Mouse (Mus musculus): ENCODE measurements around the gene Fbxw11.

Gene Fbxw11

DNA sequence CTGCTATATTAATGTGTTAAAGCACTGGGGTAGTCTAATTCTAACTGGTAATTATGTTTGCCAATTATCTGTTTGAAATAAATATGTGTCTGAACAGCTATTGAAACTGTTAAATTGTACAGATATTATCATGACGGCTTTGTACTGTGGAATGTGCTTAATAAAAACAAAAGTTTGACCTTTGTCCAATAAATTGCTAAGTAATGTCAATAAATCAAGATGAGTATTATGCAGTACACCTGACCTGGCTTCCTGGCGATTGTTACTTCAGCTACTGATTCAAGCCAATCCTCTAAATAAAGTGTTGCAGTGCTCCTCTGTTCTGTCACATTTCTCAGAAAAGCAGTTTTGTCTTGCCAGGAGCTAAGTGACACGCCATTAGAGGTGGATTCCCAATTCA is 104.0 kb downstream of the Fbxw11 start:
- no peak for DNase-seq (ENCODE audit: extremely low read depth, insufficient read length, low spot score)

DNA sequence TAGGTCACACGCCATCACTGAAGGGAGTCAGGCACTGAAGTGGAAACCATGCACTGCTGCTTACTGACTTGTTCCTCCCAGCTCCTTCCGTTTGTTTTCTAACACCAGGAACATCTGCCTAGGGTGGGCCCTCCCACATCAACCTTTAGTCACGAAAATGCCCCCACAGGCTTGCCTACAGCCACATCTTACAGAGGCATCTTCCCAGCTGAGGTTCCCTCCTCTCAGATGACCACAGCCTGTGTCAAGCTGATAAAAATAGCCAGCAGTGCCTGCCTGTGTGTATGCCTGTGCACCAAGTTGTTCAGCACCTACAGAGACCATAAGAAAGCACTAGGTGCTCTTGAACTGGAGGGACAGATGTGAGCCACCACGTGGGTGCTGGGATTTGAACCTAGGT is 106.3 kb downstream of the Fbxw11 start:
- DNase-seq (ENCODE audit: extremely low read depth, insufficient read length, low spot score), result no peak

DNA sequence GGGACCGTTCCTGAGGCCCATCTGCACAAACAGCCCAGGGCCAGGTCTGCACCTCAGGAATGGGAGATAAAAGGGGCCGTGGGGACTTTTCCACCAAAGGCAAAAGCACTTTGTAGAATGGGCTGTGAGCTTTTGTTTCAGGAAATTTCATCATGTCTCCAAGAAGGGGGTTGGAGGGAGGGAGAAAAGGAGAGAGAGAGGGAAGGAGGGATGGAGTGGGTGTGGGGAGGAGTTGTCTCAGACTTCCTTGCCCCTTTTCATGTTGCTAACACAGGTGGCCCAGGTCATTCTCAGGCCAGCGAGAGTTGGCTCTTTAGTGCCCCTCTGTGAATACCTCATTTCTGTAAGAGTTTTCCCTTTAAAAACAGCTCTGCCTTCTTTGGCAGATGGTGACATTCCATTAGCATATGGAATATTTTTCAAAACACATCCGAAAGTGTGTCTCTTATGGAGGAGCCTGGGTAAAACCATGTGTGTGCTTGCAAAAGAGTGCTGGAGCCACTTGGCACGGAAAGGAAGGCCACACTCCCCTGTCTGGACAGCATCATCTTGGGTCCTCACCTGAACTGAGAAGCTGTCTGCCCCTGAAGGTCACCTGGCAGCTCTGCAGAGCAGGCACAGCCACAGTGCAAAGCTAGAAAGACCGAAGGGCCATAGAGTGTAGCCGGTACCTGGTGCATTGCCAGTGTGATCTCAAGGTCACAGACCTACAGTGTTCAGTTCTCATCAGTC is 109.5 kb downstream of the Fbxw11 start:
- DNase-seq (ENCODE audit: extremely low read depth, insufficient read length, low spot score), result no peak

DNA sequence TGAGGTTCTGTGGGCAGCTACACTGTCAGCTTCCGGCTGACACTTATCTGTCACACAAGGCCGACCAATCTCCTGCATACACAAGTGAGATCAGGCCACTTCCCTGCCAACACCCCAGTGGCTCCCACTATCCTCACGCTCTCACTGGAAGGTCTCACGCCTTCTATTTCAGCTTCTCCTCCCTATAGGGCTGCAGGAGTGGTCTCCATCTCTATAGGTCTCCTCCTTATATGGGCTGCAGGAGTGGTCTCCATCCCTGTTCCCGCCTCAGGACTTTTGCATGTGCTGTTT is 110.0 kb downstream of the Fbxw11 start:
- DNase-seq (ENCODE audit: extremely low read depth, insufficient read length, low spot score), result no peak

DNA sequence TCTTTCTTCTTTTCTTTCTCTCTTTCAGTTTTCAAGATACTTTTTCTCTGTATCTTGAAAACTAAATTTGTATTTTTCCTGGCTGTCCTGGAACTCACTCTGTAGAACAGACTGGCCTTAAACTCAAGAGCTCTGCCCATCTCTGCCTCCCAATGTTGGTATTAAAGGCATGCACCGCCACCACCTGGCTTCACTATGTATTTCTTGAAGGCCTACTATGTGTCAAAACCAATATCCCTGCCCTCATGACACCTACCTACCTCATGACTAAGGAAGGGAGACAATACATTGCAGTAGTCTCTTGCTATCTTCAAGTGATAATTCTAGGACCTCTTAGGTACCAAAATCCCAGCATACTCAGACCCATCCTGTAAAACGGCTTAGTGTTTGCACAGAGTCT is 110.8 kb downstream of the Fbxw11 start:
- no peak for DNase-seq (ENCODE audit: extremely low read depth, insufficient read length, low spot score)

DNA sequence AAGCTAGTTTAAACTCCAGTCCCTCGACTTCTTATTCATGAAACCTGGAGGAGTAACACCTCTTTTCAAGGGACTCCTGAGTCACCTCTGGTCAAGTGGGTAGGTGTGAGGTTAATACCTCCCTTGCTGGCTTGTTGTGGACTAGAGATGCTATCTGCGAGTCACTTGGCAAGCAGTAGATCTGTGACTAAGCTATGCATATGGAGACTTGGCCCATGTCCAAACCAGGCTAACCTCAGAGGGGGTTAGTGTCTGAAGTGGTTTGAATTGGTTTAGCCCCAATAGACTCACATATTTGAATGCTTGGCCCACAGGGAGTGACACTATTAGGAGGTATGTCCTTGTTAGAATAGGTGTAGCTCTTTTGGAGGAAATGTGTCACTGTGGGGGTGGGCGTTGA is 120.2 kb downstream of the Fbxw11 start:
- DNase-seq (ENCODE audit: extremely low read depth, insufficient read length, low spot score), result peak; percentile 70

DNA sequence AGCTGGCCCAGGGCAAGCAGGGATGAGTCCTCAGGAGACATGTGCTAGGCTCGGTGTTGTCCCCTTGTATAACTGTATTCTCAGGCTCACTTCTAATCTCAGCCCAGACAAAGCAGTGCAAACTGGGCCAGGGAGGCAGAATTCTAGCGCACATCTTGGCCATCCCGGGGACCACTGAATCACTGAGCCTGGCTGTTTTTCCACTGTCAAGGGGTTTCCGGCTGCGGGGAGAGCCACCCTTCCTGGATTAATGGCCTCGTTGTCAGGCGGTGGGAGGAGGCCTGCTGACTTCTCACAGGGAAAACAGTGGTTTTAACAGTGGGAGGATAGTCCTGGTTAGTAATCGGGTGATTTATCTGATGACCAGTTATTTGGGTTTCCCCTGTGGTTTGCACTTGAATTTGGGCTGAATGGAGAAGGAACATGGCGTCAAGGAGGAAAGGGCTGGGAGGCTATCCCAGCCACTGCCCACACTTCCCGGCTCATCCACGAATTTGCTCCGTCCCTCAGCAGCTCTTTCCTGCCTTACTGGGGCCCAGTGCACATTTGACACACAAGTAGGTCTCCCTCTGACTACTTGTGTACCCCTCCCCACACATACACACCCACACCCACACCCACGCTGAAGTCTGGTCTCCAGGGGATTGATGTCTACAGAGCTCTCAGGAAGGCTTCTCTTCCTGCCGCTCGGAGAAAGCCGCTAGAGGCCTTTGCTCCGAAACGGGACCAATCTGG is 125.1 kb downstream of the Fbxw11 start:
- DNase-seq (ENCODE audit: extremely low read depth, insufficient read length, low spot score), result peak; percentile 58

DNA sequence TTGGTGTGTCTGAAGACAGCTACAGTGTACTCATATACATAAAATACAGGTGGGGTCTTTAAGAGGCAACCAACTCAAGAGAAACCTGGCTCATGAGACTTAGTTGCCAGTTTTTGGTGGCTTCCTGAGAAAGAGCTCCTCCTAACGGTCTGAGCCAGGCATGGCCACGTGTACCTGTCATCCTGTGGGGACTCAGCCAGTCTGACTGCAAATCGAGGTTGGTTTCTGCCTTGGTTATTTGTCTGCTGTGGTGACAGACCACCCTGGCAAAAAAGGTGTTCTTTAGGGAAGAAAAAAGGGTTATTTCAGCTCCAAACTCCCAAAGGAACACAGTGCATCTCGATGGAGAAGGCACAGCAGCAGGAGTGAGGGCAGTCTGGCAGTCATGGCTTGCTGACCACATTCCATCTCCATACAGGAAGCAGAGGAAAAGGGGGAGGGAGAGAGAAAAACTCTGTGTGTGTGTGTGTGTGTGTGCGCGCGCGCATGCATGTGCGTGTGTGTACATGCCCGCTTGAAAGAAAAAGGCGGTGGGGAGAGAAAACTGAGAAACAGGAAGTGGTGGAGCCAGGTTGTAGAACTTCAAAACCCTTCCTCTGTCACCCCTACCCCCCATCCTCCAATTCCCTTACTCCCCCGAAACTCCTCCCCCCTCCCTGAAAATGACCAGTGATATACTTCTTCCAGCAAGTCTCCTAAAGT is 126.3 kb downstream of the Fbxw11 start:
- DNase-seq (ENCODE audit: extremely low read depth, insufficient read length, low spot score), result peak; percentile 16

DNA sequence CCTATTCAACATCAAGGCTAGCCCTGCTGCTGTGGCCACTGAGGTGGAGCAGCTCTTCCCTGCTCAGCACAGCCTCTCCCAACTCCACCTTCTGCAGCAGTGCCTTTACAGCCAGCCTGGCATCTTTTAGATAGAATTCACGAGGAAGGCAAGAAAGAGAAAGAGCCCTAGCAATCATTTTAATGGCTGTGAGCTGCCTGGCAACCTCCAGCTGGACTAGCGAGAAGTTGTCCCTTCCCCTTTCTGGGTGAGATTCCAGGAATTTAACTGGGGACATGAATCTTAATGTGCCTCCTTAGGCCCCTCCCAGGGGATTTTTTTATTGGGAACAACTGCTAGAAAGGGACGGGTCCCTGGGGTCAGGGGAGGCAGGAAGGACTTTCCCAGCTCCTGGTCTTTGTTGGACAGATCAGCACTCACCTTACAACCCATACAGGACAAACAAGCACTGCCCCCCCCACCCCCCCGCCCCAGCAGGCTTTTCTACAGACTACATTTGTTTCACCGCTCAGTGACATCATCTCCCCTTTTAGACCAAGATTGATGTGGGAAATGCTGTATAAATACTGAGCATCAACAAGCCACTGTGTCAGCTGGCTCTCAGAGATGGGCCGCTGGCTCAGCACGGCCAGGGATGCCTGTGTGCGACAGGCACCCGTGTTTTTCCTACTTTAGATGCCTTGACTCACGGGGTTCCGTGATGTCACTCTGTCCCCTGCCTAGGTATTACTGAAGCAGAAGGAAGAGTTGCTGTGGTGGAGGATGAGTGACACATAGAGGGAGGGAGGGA is 138.4 kb downstream of the Fbxw11 start:
- peak; percentile 18 for DNase-seq (ENCODE audit: extremely low read depth, insufficient read length, low spot score)

DNA sequence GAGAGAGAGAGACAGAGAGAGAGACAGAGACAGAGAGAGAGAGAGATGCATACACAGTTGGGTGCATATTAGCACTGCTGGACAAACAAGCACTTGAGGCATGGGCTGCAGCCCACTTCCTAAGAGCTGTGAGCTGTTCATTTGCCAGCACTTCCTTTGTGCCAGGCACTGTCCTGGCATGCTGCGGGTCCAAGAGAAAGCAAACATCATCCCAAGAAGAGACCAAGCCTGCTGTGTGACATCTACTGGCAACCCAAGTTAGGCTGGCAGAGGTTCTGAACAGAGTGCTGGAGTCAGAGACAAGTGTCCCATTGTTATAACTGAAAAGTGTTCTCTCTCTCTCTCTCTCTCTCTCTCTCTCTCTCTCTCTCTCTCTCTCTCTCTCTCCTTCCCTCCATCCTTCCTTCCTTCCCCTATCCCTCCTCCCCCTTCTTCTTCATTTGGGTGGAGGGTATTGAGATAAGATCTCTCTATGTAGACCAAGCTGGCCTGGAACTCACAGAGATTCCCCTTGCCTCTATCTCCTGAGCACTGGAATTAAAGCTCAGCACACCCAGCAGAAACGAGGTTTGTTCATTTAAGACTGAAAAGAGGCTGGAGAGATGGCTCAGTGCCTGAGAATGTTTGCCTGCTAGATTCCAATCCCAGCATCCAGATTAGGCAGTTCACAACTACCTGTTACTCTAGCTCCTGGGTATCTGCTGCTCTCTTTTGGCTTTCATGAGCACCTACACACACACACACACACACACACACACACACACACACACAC is 139.3 kb downstream of the Fbxw11 start:
- no peak for DNase-seq (ENCODE audit: extremely low read depth, insufficient read length, low spot score)

DNA sequence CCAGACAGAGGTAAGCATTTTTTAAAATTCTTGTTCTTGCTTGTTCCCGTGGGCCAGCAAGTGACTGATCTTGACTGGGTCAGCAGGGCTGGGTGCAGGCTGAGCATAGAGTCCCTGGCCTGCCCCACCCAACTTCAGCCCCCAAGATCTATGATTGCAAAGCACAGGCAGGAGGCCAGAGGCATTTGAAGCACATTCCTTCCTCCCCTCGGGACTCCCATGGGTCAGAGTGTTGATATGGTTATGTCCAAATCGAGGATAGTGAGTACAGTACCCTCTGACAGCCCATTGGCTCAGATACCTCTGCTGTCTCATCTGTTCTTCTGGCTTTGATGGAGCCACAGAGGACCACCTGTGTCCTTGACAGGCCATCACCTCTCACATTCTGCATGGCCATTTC is 140.2 kb downstream of the Fbxw11 start:
- DNase-seq (ENCODE audit: extremely low read depth, insufficient read length, low spot score), result no peak

DNA sequence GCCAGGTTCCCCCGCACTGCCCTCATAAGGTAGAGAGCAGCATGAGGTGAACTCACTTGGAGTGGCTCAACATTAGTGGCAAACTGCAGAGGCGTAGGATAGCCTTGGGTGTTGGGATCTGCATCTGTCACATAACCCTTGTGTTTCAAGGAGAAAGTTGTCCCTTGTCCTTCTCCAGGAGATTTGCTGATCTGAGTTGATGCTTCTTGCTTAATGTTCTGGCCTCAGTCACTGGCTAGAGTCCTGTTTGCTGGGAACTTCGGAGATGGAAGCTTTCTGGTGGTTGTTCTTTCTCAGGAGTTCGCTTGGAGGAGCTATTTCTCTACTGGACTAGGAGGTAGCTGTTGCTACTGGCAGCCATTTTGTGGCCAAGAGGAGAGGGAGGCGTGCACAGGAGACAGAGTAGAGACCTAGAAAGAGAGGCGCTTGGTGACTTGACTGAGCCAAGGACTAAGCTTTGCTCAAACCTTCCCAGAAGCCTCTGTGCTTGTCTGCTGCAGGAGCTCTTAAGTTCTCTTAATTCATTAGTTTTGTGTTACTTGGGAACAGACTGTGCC is 143.1 kb downstream of the Fbxw11 start:
- no peak for DNase-seq (ENCODE audit: extremely low read depth, insufficient read length, low spot score)

DNA sequence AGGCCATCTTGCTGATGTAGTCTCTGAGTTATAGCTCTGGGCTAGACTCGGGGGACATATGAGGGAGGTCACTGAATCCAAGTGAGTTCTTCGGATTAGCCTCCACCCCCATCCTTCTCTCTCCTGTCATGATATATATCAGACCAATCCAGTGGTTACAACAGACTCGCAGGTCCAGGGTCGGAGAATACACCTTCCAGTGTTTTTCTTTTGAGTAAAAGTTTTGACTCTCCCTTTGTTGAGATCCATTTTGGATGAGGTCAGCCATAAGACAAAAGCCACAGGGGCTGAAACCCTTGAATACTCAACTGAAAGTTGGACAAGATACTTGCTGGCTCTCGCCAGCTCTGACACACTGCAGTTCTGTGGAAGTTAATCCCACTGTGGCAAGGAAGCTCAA is 143.7 kb downstream of the Fbxw11 start:
- DNase-seq (ENCODE audit: extremely low read depth, insufficient read length, low spot score), result no peak

DNA sequence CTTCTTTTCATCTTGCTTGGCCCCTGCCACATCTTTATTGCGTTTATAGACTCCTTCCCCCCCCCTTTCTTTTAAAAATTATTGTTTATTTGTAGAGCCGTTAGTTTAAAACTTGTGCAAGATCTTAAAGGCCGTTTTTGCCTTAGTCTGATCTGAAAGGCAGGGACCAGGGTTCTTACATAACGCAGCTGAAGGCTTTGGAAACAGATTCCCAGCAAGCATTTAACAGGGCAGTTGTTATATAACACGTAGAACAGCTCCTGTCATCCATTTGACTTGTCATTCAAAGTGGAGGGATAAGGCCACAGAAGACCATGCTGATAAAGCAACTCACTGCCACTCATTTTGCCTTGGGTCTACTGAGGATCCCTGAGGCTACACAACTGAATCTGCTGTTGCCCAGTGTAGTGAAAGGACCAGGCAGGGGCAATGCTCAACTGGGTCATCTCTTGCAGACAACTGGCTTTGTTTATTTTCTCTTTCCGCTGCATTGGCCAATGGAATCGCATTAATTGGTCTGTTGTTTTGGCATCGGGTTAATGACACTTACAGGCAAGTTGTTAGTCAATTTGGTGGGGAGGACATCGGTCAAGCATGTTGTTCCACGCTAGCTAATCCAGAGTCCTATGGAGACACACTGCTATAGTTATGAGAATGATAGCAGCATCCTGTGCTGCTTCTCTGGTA is 152.4 kb downstream of the Fbxw11 start:
- DNase-seq (ENCODE audit: extremely low read depth, insufficient read length, low spot score), result no peak

All from 3134 (cell line).